Mouse (Mus musculus) embryonic facial prominence, embryonic 11.5 days (tissue): Measurements from ENCODE around the gene Abcc1. TPM values are rescaled to one million over a fixed set of nuclear protein-coding genes. Genes with fewer than 3 reads are reported as not detected.

Experiments
- ATAC-seq: fragments of 200-750 bp; cut with Nextera tagmentation; replicated peaks from 2 replicates; pipeline ENCODE4 v1.8.0; 2017; ENCODE audit warnings: low read depth; ENCODE audit not compliant: insufficient number of reproducible peaks, low FRiP score, low TSS enrichment
- DNase-seq: peaks from one replicate; pipeline ENCODE4 v3.0.0-alpha.2; 2015; ENCODE audit warnings: low spot score
- H3K27ac ChIP-seq: fragments of 300-500 bp; sonication (generic); replicated peaks from 2 replicates; pipeline ENCODE4 v1.5.1; 2014; ENCODE audit warnings: mild to moderate bottlenecking, low read depth, low read length, control low read depth
- H3K27me3 ChIP-seq: fragments of 300-500 bp; sonication (generic); 2 replicates; pipeline ENCODE4 v1.6.1; 2014; ENCODE audit warnings: mild to moderate bottlenecking, low read length, moderate library complexity, mixed read lengths; ENCODE audit not compliant: control insufficient read depth, insufficient read depth
- H3K36me3 ChIP-seq: fragments of 300-500 bp; sonication (generic); replicated peaks from 2 replicates; pipeline ENCODE4 v1.6.1; 2014; ENCODE audit warnings: low read depth, mild to moderate bottlenecking, low read length, moderate library complexity, mixed read lengths; ENCODE audit not compliant: control insufficient read depth, insufficient read depth
- H3K4me1 ChIP-seq: fragments of 300-500 bp; sonication (generic); 2 replicates; pipeline ENCODE4 v1.6.1; 2014; ENCODE audit warnings: low read length, mixed read lengths; ENCODE audit not compliant: control insufficient read depth, insufficient read depth
- H3K4me2 ChIP-seq: fragments of 300-500 bp; sonication (generic); 2 replicates; pipeline ENCODE4 v1.6.1; 2014; ENCODE audit warnings: low read depth, mild to moderate bottlenecking, control low read depth, low read length, moderate library complexity
- H3K4me3 ChIP-seq: fragments of 300-500 bp; sonication (generic); 2 replicates; pipeline ENCODE4 v1.5.1; 2014; ENCODE audit warnings: low read depth, low read length, control low read depth
- H3K9ac ChIP-seq: fragments of 300-500 bp; sonication (generic); replicated peaks from 2 replicates; pipeline ENCODE4 v1.6.1; 2014; ENCODE audit warnings: mild to moderate bottlenecking, control low read depth, low read length
- H3K9me3 ChIP-seq: fragments of 300-500 bp; sonication (generic); replicated peaks from 2 replicates; pipeline ENCODE4 v1.6.1; 2016; ENCODE audit warnings: mild to moderate bottlenecking, low read length, inconsistent platforms, mixed read lengths; ENCODE audit not compliant: control insufficient read depth
- WGBS: fragments of 180-500 bp; shearing (Covaris S2); extraction: QIAGEN DNeasy Blood & Tissue Kit; methylation state at CpG from one replicate; pipeline ENCODE4 v1.1.7; 2014; 5-methylcytosine and 5-hydroxymethylcytosine counted together
- polyA plus RNA-seq: library from polyadenylated mRNA; unstranded; fragments of >200 nt; fragmentation: Nextera tagmentation; extraction: Ambion mirVana; gene quantifications from 2 replicates; pipeline ENCODE4 v1.2.1, GENCODE M21; 2014

Abcc1 gene
- polyA plus RNA-seq, 1 experiment from 2014 or later = 5.5 TPM

- Histone ChIP-seq H3K9me3 (no peaks in the 10 kb centered on the region), H3K27me3 (no peaks in the 10 kb centered on the region), H3K36me3 (no peaks in the 10 kb centered on the region; the same call in 1 of the 2 replicates), H3K4me3 (no peak overlapping the region), H3K27ac (no peak overlapping the region), H3K4me2 (no peak overlapping the region), H3K4me1 (no peaks in the 10 kb centered on the region), H3K9ac (no peak overlapping the region)
- DNase-seq (no peak), ATAC-seq (no peak)
- WGBS = 92% methylated on average over 5 of the region's 5 CpGs
Measured at GRCm38 (mm10) chr16:14468841-14469240, 107.5 kb downstream of the Abcc1 start.

- no peak overlapping the region for H3K4me2 ChIP-seq
- no peak overlapping the region for H3K9ac ChIP-seq
- no peaks in the 10 kb centered on the region for H3K36me3 ChIP-seq
- ATAC-seq (no peak), DNase-seq (no peak)
- H3K4me1 ChIP-seq = no peaks in the 10 kb centered on the region
- H3K27ac ChIP-seq = no peak overlapping the region
- H3K27me3 ChIP-seq = no peaks in the 10 kb centered on the region
- no peak overlapping the region for H3K4me3 ChIP-seq
- 90% methylated on average over 5 of the region's 5 CpGs for WGBS
- H3K9me3 ChIP-seq = no peaks in the 10 kb centered on the region
Measured at GRCm38 (mm10) chr16:14472171-14472570, 110.8 kb downstream of the Abcc1 start.

- H3K27ac ChIP-seq = no peak overlapping the region
- DNase-seq = no peak
- 88% methylated on average over 7 of the region's 7 CpGs for WGBS
- no peak for ATAC-seq
- no peak overlapping the region for H3K4me3 ChIP-seq
- no peaks in the 10 kb centered on the region for H3K27me3 ChIP-seq
- H3K36me3 ChIP-seq = no peaks in the 10 kb centered on the region
- H3K4me2 ChIP-seq = no peak overlapping the region
- no peak overlapping the region for H3K9ac ChIP-seq
- H3K9me3 ChIP-seq = no peaks in the 10 kb centered on the region
- no peaks in the 10 kb centered on the region for H3K4me1 ChIP-seq
Measured at GRCm38 (mm10) chr16:14473686-14474085, 112.3 kb downstream of the Abcc1 start.

- H3K36me3 ChIP-seq = no peaks in the 10 kb centered on the region
- no peak overlapping the region for H3K27ac ChIP-seq
- no peak overlapping the region for H3K9ac ChIP-seq
- H3K4me1 ChIP-seq = no peaks in the 10 kb centered on the region
- 84% methylated on average over 2 of the region's 2 CpGs for WGBS
- H3K4me2 ChIP-seq = no peak overlapping the region
- DNase-seq (no peak), ATAC-seq (no peak)
- no peak overlapping the region for H3K4me3 ChIP-seq
- H3K9me3 ChIP-seq = no peaks in the 10 kb centered on the region
- H3K27me3 ChIP-seq = no peaks in the 10 kb centered on the region
Measured at GRCm38 (mm10) chr16:14475001-14475400, 113.6 kb downstream of the Abcc1 start.

- Histone ChIP-seq H3K9me3 (no peaks in the 10 kb centered on the region), H3K4me2 (no peak overlapping the region), H3K27ac (no peak overlapping the region), H3K27me3 (no peaks in the 10 kb centered on the region), H3K4me3 (no peak overlapping the region), H3K9ac (no peak overlapping the region), H3K4me1 (no peaks in the 10 kb centered on the region), H3K36me3 (no peaks in the 10 kb centered on the region)
- WGBS = 84% methylated on average over 8 of the region's 8 CpGs
- DNase-seq (no peak), ATAC-seq (no peak)
Measured at GRCm38 (mm10) chr16:14476056-14476455, 114.7 kb downstream of the Abcc1 start.

GRCm38 (mm10) chr16:14476701-14477400 lies 115.5 kb downstream of the Abcc1 start:
- Histone ChIP-seq H3K27ac (no peak overlapping the region), H3K4me2 (no peak overlapping the region), H3K9ac (no peak overlapping the region), H3K9me3 (no peaks in the 10 kb centered on the region), H3K4me1 (no peaks in the 10 kb centered on the region), H3K27me3 (no peaks in the 10 kb centered on the region), H3K36me3 (no peaks in the 10 kb centered on the region), H3K4me3 (no peak overlapping the region)
- 93% methylated on average over 9 of the region's 9 CpGs for WGBS
- ATAC-seq = no peak
- DNase-seq = no peak

GRCm38 (mm10) chr16:14477510-14478300 lies 116.3 kb downstream of the Abcc1 start:
- no peak for DNase-seq
- no peak overlapping the region for H3K4me3 ChIP-seq
- no peak overlapping the region for H3K4me2 ChIP-seq
- no peak overlapping the region for H3K27ac ChIP-seq
- no peaks in the 10 kb centered on the region for H3K27me3 ChIP-seq
- no peaks in the 10 kb centered on the region for H3K9me3 ChIP-seq
- no peak for ATAC-seq
- H3K36me3 ChIP-seq = no peaks in the 10 kb centered on the region
- H3K4me1 ChIP-seq = no peaks in the 10 kb centered on the region
- no peak overlapping the region for H3K9ac ChIP-seq
- WGBS = 83% methylated on average over 10 of the region's 10 CpGs

- Histone ChIP-seq H3K27ac (no peak overlapping the region), H3K4me2 (no peak overlapping the region), H3K4me1 (no peaks in the 10 kb centered on the region), H3K4me3 (no peak overlapping the region), H3K9me3 (no peaks in the 10 kb centered on the region), H3K27me3 (no peaks in the 10 kb centered on the region), H3K36me3 (no peaks in the 10 kb centered on the region), H3K9ac (no peak overlapping the region)
- ATAC-seq (no peak), DNase-seq (no peak)
- 100% methylated on average over 2 of the region's 2 CpGs for WGBS
Measured at GRCm38 (mm10) chr16:14479641-14480040, 118.3 kb downstream of the Abcc1 start.
